Mouse (Mus musculus) midbrain, embryonic 16.5 days (tissue): ENCODE data around the gene Parvb. TPM values are rescaled to one million over a fixed set of nuclear protein-coding genes. Genes with fewer than 3 reads are reported as not detected.
A peak's percentile ranks its signal among the peaks of the same experiment; 100 is the strongest.

Source experiments
- ATAC-seq: fragments of 200-750 bp; cut with Nextera tagmentation; 2 replicates; pipeline ENCODE4 v1.8.0; 2017; ENCODE audit warnings: moderate TSS enrichment
- H3K27ac ChIP-seq: fragments of 300-500 bp; sonication (generic); 2 replicates; pipeline ENCODE4 v1.5.1; 2014; ENCODE audit warnings: mild to moderate bottlenecking, low read length, mixed read lengths
- H3K27me3 ChIP-seq: fragments of 300-500 bp; sonication (generic); 2 replicates; pipeline ENCODE4 v1.6.1; 2014; ENCODE audit warnings: low read depth, low read length, mixed read lengths; ENCODE audit not compliant: control insufficient read depth, insufficient read depth
- H3K36me3 ChIP-seq: fragments of 300-500 bp; sonication (generic); 2 replicates; pipeline ENCODE4 v1.6.1; 2014; ENCODE audit warnings: mild to moderate bottlenecking, low read length, moderate library complexity, mixed read lengths; ENCODE audit not compliant: control insufficient read depth, insufficient read depth
- H3K4me1 ChIP-seq: fragments of 300-500 bp; sonication (generic); 2 replicates; pipeline ENCODE4 v1.6.1; 2014; ENCODE audit warnings: mild to moderate bottlenecking, low read length, mixed read lengths; ENCODE audit not compliant: control insufficient read depth, insufficient read depth
- H3K4me2 ChIP-seq: fragments of 300-500 bp; sonication (generic); 2 replicates; pipeline ENCODE4 v1.6.1; 2014; ENCODE audit warnings: mild to moderate bottlenecking, low read length, mixed read lengths
- H3K4me3 ChIP-seq: fragments of 300-500 bp; sonication (generic); 2 replicates; pipeline ENCODE4 v1.5.1; 2014; ENCODE audit warnings: low read depth, mild to moderate bottlenecking, low read length, moderate library complexity, mixed read lengths
- H3K9ac ChIP-seq: fragments of 300-500 bp; sonication (generic); 2 replicates; pipeline ENCODE4 v1.6.1; 2014; ENCODE audit warnings: low read depth, low read length, mixed read lengths
- H3K9me3 ChIP-seq: fragments of 300-500 bp; sonication (generic); replicated peaks from 2 replicates; pipeline ENCODE4 v1.6.1; 2014; ENCODE audit warnings: mild to moderate bottlenecking, low read length, mixed read lengths; ENCODE audit not compliant: control insufficient read depth, poor library complexity, severe bottlenecking
- WGBS: fragments of 180-500 bp; shearing (Covaris S2); extraction: QIAGEN DNeasy Blood & Tissue Kit; methylation state at CpG from one replicate; pipeline ENCODE4 v1.1.7; 2014; 5-methylcytosine and 5-hydroxymethylcytosine counted together
- polyA plus RNA-seq: library from polyadenylated mRNA; unstranded; fragments of >200 nt; fragmentation: Nextera tagmentation; extraction: Ambion mirVana; gene quantifications from 2 replicates; pipeline ENCODE4 v1.2.1, GENCODE M21; 2015

Parvb gene
- polyA plus RNA-seq, 1 experiment from 2014 or later = 4.3 TPM

DNA sequence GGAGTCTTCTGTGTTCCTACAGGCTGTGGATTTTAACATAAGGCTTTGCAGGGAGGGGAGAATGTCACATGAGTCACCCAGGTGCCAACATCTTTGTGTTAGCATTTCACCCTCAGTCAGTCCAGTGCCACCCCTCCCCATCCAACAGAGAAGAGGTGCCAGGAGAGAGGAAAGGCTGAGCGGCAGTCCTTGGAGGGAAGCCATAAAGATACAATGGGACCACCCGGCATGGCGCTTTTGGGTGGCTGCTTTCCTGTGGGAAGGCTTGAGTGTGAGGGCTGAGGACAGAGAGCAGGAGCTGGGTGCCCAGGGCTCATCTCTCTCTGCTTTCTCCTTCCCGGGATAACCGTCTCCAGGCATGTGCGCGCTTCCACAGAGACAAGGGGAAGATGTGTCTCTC lies 13.3 kb downstream of the Parvb start:
- no peak overlapping the region for H3K4me2 ChIP-seq
- 50% methylated on average over 7 of the region's 7 CpGs for WGBS
- H3K27ac ChIP-seq = peak overlapping the region; percentile 74
- no peak overlapping the region for H3K4me3 ChIP-seq
- H3K9me3 ChIP-seq = no peaks in the 10 kb centered on the region
- no peaks in the 10 kb centered on the region for H3K36me3 ChIP-seq
- peaks cover 7% of the 10 kb centered on the region for H3K4me1 ChIP-seq
- H3K27me3 ChIP-seq = no peaks in the 10 kb centered on the region
- ATAC-seq = 0 out of 2 replicates have a peak, but pooled peaks have one; percentile 56
- no peak overlapping the region for H3K9ac ChIP-seq

DNA sequence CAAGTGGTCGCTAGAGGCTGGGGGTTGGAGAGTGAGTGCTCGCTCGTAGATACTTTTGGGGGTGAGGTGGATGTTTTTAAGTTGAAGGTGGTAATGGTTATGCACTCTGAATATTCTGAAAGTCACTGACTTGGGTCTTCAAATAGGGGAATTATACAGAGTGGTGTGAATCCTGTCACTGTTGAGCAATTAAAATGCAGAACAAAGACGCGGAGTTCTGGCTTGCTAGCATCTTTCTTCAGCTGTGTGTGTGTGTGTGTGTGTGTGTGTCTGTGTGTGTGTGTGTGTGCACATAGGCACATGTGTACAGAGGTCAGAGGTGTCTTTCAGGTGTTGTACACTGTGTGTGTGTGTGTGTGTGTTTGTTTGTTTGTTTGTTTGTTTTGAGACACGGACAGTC lies 14.4 kb downstream of the Parvb start:
- no peak overlapping the region for H3K27ac ChIP-seq
- WGBS = 87% methylated on average over 6 of the region's 6 CpGs
- H3K27me3 ChIP-seq = no peaks in the 10 kb centered on the region

DNA sequence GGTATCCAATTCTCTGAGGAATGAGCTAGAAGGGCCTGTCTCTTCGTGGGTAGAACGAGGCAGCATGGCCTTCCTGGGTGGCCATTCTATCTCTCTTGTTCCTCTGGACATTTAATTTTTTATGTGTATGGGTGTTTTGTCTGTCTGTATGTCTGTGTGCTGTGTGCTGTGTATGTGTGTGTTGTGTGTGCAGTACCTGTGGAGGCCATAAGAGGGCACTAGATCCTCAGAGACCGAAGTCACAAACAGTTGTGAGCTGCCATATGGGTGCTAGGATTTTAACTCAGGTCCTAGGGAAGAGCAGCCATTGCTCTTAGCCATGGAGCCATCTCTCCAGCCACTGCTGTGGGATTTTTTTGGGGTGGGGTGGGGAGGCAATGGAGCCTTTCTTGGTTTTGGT lies 15.5 kb downstream of the Parvb start:
- 74% methylated on average over 3 of the region's 3 CpGs for WGBS

More for the DNA sequence above, 14.4 kb downstream of the Parvb start:
- peaks cover 9% of the 10 kb centered on the region for H3K4me1 ChIP-seq
- no peak overlapping the region for H3K4me3 ChIP-seq
- ATAC-seq = no peak
- H3K36me3 ChIP-seq = no peaks in the 10 kb centered on the region
- H3K9ac ChIP-seq = no peak overlapping the region
- H3K9me3 ChIP-seq = no peaks in the 10 kb centered on the region
- H3K4me2 ChIP-seq = no peak overlapping the region

DNA sequence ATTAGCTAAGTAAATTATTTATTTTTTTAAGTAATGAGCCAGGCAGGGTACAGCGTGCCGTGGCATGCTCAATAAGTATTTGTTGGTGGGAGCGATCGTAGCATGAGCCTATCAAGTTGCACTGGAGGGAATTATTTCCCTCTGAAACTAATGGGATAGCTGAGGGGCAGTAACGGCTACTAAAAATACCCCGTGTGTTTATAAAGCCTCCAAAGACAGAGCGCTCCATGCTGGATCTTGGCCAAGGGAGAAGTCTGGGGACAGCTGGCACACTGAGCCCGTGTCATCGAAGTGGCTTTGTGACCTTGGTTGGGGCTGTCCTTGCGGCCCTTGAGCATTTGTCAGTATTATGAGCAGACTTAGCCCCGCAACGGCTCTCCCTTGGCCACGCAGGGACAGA lies 19.4 kb downstream of the Parvb start:
- H3K27ac ChIP-seq = no peak overlapping the region
- WGBS = 38% methylated on average over 13 of the region's 13 CpGs
- no peaks in the 10 kb centered on the region for H3K36me3 ChIP-seq
- H3K4me1 ChIP-seq = peaks cover 8% of the 10 kb centered on the region
- no peaks in the 10 kb centered on the region for H3K9me3 ChIP-seq
- no peak overlapping the region for H3K4me3 ChIP-seq
- H3K9ac ChIP-seq = no peak overlapping the region
- no peak for ATAC-seq
- H3K27me3 ChIP-seq = no peaks in the 10 kb centered on the region
- H3K4me2 ChIP-seq = no peak overlapping the region

More for the DNA sequence above, 15.5 kb downstream of the Parvb start:
- Histone ChIP-seq H3K4me3 (no peak overlapping the region), H3K27me3 (no peaks in the 10 kb centered on the region), H3K36me3 (no peaks in the 10 kb centered on the region), H3K4me1 (peaks cover 9% of the 10 kb centered on the region), H3K27ac (no peak overlapping the region), H3K9ac (no peak overlapping the region), H3K9me3 (no peaks in the 10 kb centered on the region), H3K4me2 (no peak overlapping the region)
- no peak for ATAC-seq

GRCm38 (mm10) chr15:84252645-84253044 lies 20.8 kb downstream of the Parvb start:
- no peak for ATAC-seq
- H3K36me3 ChIP-seq = no peaks in the 10 kb centered on the region
- no peak overlapping the region for H3K4me2 ChIP-seq
- peaks cover 14% of the 10 kb centered on the region for H3K4me1 ChIP-seq
- H3K9me3 ChIP-seq = no peaks in the 10 kb centered on the region
- no peak overlapping the region for H3K9ac ChIP-seq
- H3K27me3 ChIP-seq = no peaks in the 10 kb centered on the region
- no peak overlapping the region for H3K27ac ChIP-seq
- H3K4me3 ChIP-seq = no peak overlapping the region
- WGBS = 92% methylated on average over 7 of the region's 7 CpGs

GRCm38 (mm10) chr15:84253757-84254156 lies 21.9 kb downstream of the Parvb start:
- H3K4me3 ChIP-seq = no peak overlapping the region
- 57% methylated on average over 11 of the region's 11 CpGs for WGBS
- no peaks in the 10 kb centered on the region for H3K9me3 ChIP-seq
- H3K4me1 ChIP-seq = peaks cover 20% of the 10 kb centered on the region
- no peaks in the 10 kb centered on the region for H3K36me3 ChIP-seq
- no peak overlapping the region for H3K4me2 ChIP-seq
- H3K9ac ChIP-seq = no peak overlapping the region
- H3K27me3 ChIP-seq = no peaks in the 10 kb centered on the region
- no peak overlapping the region for H3K27ac ChIP-seq
- no peak for ATAC-seq

- Histone ChIP-seq H3K4me3 (no peak overlapping the region), H3K4me2 (no peak overlapping the region), H3K36me3 (no peaks in the 10 kb centered on the region), H3K27me3 (no peaks in the 10 kb centered on the region), H3K9ac (no peak overlapping the region), H3K4me1 (peaks cover 22% of the 10 kb centered on the region), H3K9me3 (no peaks in the 10 kb centered on the region), H3K27ac (no peak overlapping the region)
- ATAC-seq = no peak
- 73% methylated on average over 8 of the region's 8 CpGs for WGBS
Measured at GRCm38 (mm10) chr15:84254387-84254786, 22.5 kb downstream of the Parvb start.

GRCm38 (mm10) chr15:84256254-84256850 lies 24.5 kb downstream of the Parvb start:
- Histone ChIP-seq H3K27me3 (no peaks in the 10 kb centered on the region), H3K9me3 (no peaks in the 10 kb centered on the region), H3K27ac (0 out of 2 replicates have a peak overlapping the region, but pooled peaks have one; percentile 24), H3K36me3 (no peaks in the 10 kb centered on the region), H3K4me3 (no peak overlapping the region), H3K4me1 (peaks cover 28% of the 10 kb centered on the region), H3K4me2 (no peak overlapping the region), H3K9ac (no peak overlapping the region)
- ATAC-seq = no peak
- 42% methylated on average over 12 of the region's 12 CpGs for WGBS

GRCm38 (mm10) chr15:84256864-84257263 lies 25.0 kb downstream of the Parvb start:
- ATAC-seq = no peak
- Histone ChIP-seq H3K4me1 (peaks cover 28% of the 10 kb centered on the region), H3K9ac (no peak overlapping the region), H3K27ac (no peak overlapping the region), H3K9me3 (no peaks in the 10 kb centered on the region), H3K27me3 (no peaks in the 10 kb centered on the region), H3K4me2 (no peak overlapping the region), H3K4me3 (no peak overlapping the region), H3K36me3 (no peaks in the 10 kb centered on the region)
- WGBS = 90% methylated on average over 5 of the region's 5 CpGs
